Mouse (Mus musculus) limb, embryonic 13.5 days (tissue): ENCODE results near the gene Il16. TPM values are rescaled to one million over a fixed set of nuclear protein-coding genes. Genes with fewer than 3 reads are reported as not detected.

Experiments used
- ATAC-seq: fragments of 200-750 bp; cut with Nextera tagmentation; 2 replicates; pipeline ENCODE4 v1.8.0; 2017; ENCODE audit warnings: low read depth, moderate number of reproducible peaks, moderate TSS enrichment; ENCODE audit not compliant: low FRiP score
- H3K27ac ChIP-seq: fragments of 300-500 bp; sonication (generic); 2 replicates; pipeline ENCODE4 v1.5.1; 2015; ENCODE audit warnings: inconsistent platforms, mild to moderate bottlenecking, moderate library complexity
- H3K27me3 ChIP-seq: fragments of 300-500 bp; sonication (generic); 2 replicates; pipeline ENCODE4 v1.6.1; 2015; ENCODE audit warnings: mild to moderate bottlenecking, inconsistent platforms
- H3K36me3 ChIP-seq: fragments of 300-500 bp; sonication (generic); 2 replicates; pipeline ENCODE4 v1.6.1; 2015; ENCODE audit warnings: inconsistent platforms, mild to moderate bottlenecking, moderate library complexity
- H3K4me1 ChIP-seq: fragments of 300-500 bp; sonication (generic); 2 replicates; pipeline ENCODE4 v1.6.1; 2015; ENCODE audit warnings: inconsistent platforms
- H3K4me2 ChIP-seq: fragments of 300-500 bp; sonication (generic); replicated peaks from 2 replicates; pipeline ENCODE4 v1.6.1; 2015; ENCODE audit warnings: inconsistent platforms, mild to moderate bottlenecking, moderate library complexity
- H3K4me3 ChIP-seq: fragments of 300-500 bp; sonication (generic); 2 replicates; pipeline ENCODE4 v1.5.1; 2015; ENCODE audit warnings: moderate library complexity, mild to moderate bottlenecking, inconsistent platforms
- H3K9ac ChIP-seq: fragments of 300-500 bp; sonication (generic); 2 replicates; pipeline ENCODE4 v1.6.1; 2015; ENCODE audit warnings: mild to moderate bottlenecking, inconsistent platforms
- H3K9me3 ChIP-seq: fragments of 300-500 bp; sonication (generic); 2 replicates; pipeline ENCODE4 v1.6.1; 2016; ENCODE audit warnings: inconsistent platforms
- WGBS: fragments of 180-500 bp; shearing (Covaris S2); methylation state at CpG from one replicate; pipeline ENCODE4 v1.1.7; 2015; 5-methylcytosine and 5-hydroxymethylcytosine counted together
- polyA plus RNA-seq: library from polyadenylated mRNA; unstranded; fragments of >200 nt; fragmentation: Nextera tagmentation; extraction: Ambion mirVana; gene quantifications from 2 replicates; pipeline ENCODE4 v1.2.1, GENCODE M21; 2015

Gene Il16
- polyA plus RNA-seq, 1 experiment from 2014 or later, result 4.6 TPM

DNA sequence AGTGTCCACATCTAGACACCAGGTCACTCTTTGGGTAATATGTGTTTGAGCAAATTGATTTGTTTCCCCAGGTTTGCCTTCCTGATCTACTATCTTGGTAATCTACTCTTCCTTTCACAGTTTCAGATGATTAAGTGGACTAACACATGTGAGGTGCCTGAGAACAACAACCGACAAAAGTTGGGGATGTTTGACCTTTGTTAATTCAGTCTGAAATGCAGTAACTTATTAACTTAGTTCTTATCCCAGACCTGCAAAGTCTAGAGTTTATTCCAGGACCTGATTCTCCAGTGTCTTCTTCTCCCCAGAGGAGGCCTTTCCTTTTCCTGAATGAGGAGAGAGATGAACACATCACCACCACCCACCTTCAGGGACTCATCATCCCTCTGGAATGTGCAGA lies 133.6 kb downstream of the Il16 start:
- H3K4me1 ChIP-seq, result no peaks in the 10 kb centered on the region
- no peak overlapping the region for H3K27ac ChIP-seq
- no peak overlapping the region for H3K4me2 ChIP-seq
- no peaks in the 10 kb centered on the region for H3K27me3 ChIP-seq
- 90% methylated on average over 1 of the region's 1 CpGs for WGBS
- ATAC-seq, result no peak
- H3K36me3 ChIP-seq, result no peaks in the 10 kb centered on the region
- no peaks in the 10 kb centered on the region for H3K9me3 ChIP-seq
- no peak overlapping the region for H3K9ac ChIP-seq
- no peak overlapping the region for H3K4me3 ChIP-seq

GRCm38 (mm10) chr7:83609891-83610290 lies 135.6 kb downstream of the Il16 start:
- peaks cover 6% of the 10 kb centered on the region for H3K4me1 ChIP-seq
- H3K4me2 ChIP-seq, result no peak overlapping the region
- H3K27ac ChIP-seq, result no peak overlapping the region
- no peak overlapping the region for H3K9ac ChIP-seq
- H3K36me3 ChIP-seq, result no peaks in the 10 kb centered on the region
- H3K9me3 ChIP-seq, result no peaks in the 10 kb centered on the region
- no peak overlapping the region for H3K4me3 ChIP-seq
- H3K27me3 ChIP-seq, result no peaks in the 10 kb centered on the region
- 92% methylated on average over 4 of the region's 4 CpGs for WGBS
- ATAC-seq, result no peak

DNA sequence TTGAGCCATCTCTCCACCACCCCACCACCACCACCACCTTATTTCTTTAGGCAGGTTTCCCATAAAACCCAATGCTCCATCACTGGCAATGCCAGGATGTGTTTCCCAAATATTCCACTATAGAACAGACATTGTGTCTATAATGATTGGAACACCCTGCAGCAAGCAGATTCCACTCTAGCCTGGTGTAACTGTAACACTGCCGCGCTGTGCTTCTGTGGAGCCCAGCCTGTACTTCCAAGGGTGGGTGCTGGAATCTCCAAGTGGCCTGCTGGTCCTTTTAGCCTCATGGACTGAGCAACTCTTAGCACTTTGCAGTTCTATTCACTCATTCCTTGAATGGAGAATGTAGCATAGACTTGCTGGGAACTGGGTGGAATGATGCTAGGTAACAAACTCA lies 138.7 kb downstream of the Il16 start:
- H3K4me2 ChIP-seq, result no peak overlapping the region
- no peak overlapping the region for H3K4me3 ChIP-seq
- ATAC-seq, result no peak
- H3K9me3 ChIP-seq, result no peaks in the 10 kb centered on the region
- H3K36me3 ChIP-seq, result no peaks in the 10 kb centered on the region
- 98% methylated on average over 2 of the region's 2 CpGs for WGBS
- peaks cover 14% of the 10 kb centered on the region for H3K4me1 ChIP-seq
- no peaks in the 10 kb centered on the region for H3K27me3 ChIP-seq
- H3K9ac ChIP-seq, result no peak overlapping the region
- H3K27ac ChIP-seq, result no peak overlapping the region

DNA sequence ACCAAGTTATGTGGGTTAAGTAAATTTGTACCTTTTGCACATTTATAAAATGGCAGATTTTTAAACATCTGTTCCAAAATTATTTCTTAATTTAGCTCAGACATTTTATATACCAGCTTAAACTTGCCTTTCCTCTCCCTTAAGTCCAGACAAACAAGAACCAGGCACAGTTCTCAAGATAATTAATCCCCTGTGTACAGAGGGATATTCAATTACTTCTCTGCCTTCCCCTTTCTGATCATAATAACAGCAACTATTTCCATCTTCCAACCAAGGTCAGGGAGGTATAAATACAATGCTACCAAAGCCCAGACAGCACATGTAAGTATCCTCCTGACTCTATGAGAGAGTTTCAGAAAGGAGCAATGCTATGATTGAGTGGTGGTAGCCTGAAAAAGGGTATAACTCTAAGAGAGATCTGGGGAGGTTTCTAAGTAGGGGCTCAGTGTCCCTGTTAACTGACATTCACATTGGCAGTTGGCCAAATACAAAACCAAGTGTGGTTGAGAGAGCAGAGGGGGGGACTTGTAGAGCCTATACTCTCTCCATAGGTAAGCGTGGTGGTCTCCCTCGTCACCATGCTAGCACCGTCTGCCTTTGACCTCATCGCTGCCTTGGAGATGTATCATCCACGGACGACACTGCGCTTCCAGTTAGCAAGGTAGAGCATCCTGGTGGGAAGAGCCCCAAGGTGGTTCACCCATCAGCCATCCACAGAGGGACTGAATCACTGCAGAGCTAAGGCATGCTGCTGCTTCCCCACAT lies 141.2 kb downstream of the Il16 start:
- Histone ChIP-seq H3K27ac (peak overlapping the region; percentile 39; the same call in 1 of the 2 replicates), H3K27me3 (no peaks in the 10 kb centered on the region), H3K9me3 (no peaks in the 10 kb centered on the region), H3K4me3 (no peak overlapping the region), H3K4me1 (peaks cover 14% of the 10 kb centered on the region), H3K4me2 (no peak overlapping the region), H3K36me3 (no peaks in the 10 kb centered on the region), H3K9ac (no peak overlapping the region)
- no peak for ATAC-seq
- 78% methylated on average over 7 of the region's 7 CpGs for WGBS

DNA sequence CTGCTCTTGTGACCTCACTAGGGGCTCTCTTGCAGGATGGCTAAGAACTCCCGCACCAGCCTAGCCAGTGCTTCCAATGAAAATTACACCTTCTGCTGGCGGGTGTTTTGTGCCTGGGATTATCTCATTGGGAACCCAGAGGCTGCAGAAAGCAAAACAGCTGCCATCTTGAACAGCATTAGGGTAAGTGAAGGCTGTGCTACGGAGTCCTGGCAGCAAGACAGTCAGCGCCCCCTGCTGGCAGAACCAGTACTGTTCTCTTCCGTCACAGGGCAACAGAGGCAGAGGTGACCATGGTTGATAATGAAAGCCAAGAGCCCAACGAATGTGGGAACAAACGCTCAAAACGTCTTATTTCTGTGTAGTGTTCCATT lies 145.6 kb downstream of the Il16 start:
- Histone ChIP-seq H3K36me3 (no peaks in the 10 kb centered on the region), H3K4me2 (no peak overlapping the region), H3K9me3 (no peaks in the 10 kb centered on the region), H3K4me1 (peaks cover 8% of the 10 kb centered on the region), H3K4me3 (no peak overlapping the region), H3K27ac (no peak overlapping the region), H3K27me3 (no peaks in the 10 kb centered on the region), H3K9ac (no peak overlapping the region)
- 60% methylated on average over 8 of the region's 8 CpGs for WGBS
- no peak for ATAC-seq

GRCm38 (mm10) chr7:83598997-83599912 lies 146.3 kb downstream of the Il16 start:
- no peaks in the 10 kb centered on the region for H3K9me3 ChIP-seq
- H3K4me2 ChIP-seq, result no peak overlapping the region
- H3K4me3 ChIP-seq, result no peak overlapping the region
- H3K4me1 ChIP-seq, result peaks cover 2% of the 10 kb centered on the region
- 87% methylated on average over 13 of the region's 13 CpGs for WGBS
- ATAC-seq, result no peak
- H3K9ac ChIP-seq, result no peak overlapping the region
- H3K27me3 ChIP-seq, result no peaks in the 10 kb centered on the region
- H3K36me3 ChIP-seq, result no peaks in the 10 kb centered on the region
- no peak overlapping the region for H3K27ac ChIP-seq

GRCm38 (mm10) chr7:83597063-83597462 lies 148.5 kb downstream of the Il16 start:
- Histone ChIP-seq H3K4me3 (no peak overlapping the region), H3K9me3 (no peaks in the 10 kb centered on the region), H3K9ac (no peak overlapping the region), H3K27me3 (no peaks in the 10 kb centered on the region), H3K36me3 (no peaks in the 10 kb centered on the region), H3K4me1 (no peaks in the 10 kb centered on the region), H3K4me2 (no peak overlapping the region), H3K27ac (no peak overlapping the region)
- 85% methylated on average over 3 of the region's 3 CpGs for WGBS
- ATAC-seq, result no peak

- 84% methylated on average over 3 of the region's 3 CpGs for WGBS
- no peak overlapping the region for H3K4me3 ChIP-seq
- H3K4me2 ChIP-seq, result no peak overlapping the region
- ATAC-seq, result no peak
- H3K9me3 ChIP-seq, result no peaks in the 10 kb centered on the region
- H3K4me1 ChIP-seq, result peaks cover 4% of the 10 kb centered on the region; the same call in 1 of the 2 replicates
- H3K9ac ChIP-seq, result no peak overlapping the region
- H3K27ac ChIP-seq, result no peak overlapping the region
- H3K27me3 ChIP-seq, result no peaks in the 10 kb centered on the region
- H3K36me3 ChIP-seq, result no peaks in the 10 kb centered on the region
Measured at GRCm38 (mm10) chr7:83594056-83594455, 151.5 kb downstream of the Il16 start.

Other genes starting within 250 kb of the Il16 start
- 1.5 TPM in 2 replicates for gene Tmc3, start 160.8 kb downstream of the Il16 start, polyA plus RNA-seq
- 19.4 and 21.7 TPM in 2 replicates for gene Stard5, start 113.8 kb downstream of the Il16 start, polyA plus RNA-seq
- gene Cfap161, start 49.2 kb upstream of the Il16 start, polyA plus RNA-seq, result 0.52 and 0.57 TPM in 2 replicates
- 10.0 TPM in 2 replicates for gene Tlnrd1, start 138.6 kb upstream of the Il16 start, polyA plus RNA-seq
- gene Mesd, start 138.7 kb upstream of the Il16 start, polyA plus RNA-seq, result 103 and 113 TPM in 2 replicates